Mouse (Mus musculus): ENCODE results near the gene Trim24. TPM values are rescaled to one million over a fixed set of nuclear protein-coding genes. Genes with fewer than 3 reads are reported as not detected.

Gene Trim24
- total RNA-seq, 1 experiment = 77.8 TPM

DNA sequence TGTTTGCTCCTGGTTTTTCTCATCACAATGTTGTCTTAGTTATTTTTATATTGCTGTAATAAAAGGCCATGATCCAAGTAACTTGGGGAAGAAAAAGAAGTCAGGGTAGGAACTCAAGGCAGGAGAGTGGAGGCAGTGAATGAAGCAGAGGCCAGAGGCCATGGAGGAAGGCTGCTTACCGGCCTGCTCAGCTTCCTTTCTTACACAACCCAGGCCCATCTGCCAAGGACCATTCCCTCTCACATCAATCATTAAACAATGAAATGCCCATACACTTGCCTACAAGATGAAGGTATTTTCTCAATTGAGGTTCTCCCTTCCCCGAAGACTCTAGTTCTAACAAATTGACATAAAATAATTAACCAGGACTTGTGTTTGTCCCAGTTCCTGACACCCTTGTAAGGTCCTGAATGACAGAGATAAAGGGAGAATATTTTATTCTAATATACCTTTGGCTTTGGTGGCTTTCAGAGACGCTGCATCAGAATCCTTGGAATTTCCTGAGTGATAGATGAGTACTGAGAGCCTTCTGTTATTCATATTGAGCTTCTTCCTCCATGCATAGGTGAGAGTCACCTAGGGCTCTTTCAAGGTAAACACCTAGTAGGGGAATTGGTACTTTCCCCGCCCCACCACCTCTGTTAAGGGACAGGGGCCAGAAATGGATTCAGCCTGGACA, 13.3 kb upstream of the Trim24 start:
- peaks cover 3 to 6% of the 10 kb centered on the region in 2 experiments; a peak in 3 of 4 replicates for H3K4me1 ChIP-seq (ENCODE audit: control insufficient read depth in 2 of 2, insufficient read depth in 2 of 2, low read length in 2 of 2, poor library complexity in 1 of 2)
- peak overlapping the region; percentile 40; the same call in 1 of the 2 replicates for H3K9ac ChIP-seq (ENCODE audit: insufficient read depth, low read depth, low read length, poor library complexity, severe bottlenecking)
- peak overlapping the region; percentile 97 for H3K27ac ChIP-seq (ENCODE audit: insufficient read depth, low read depth, low read length, poor library complexity, severe bottlenecking)
- no peak overlapping the region for H3K4me3 ChIP-seq (ENCODE audit: insufficient read depth in 1 of 2, low read depth in 1 of 2, low read length in 2 of 2, poor library complexity in 1 of 2, severe bottlenecking in 1 of 2)
- DNase-seq (ENCODE audit: low read depth, low spot score) = peak; percentile 58
- TF ChIP-seq MAFK (IDR thresholded peaks at IDR 0.05; ENCODE audit: insufficient read depth, low read depth, low read length) = no peak
- TF ChIP-seq ZC3H11A (IDR thresholded peaks at IDR 0.05; ENCODE audit: borderline replicate concordance, low read depth, low read length) = no peak
- peak; percentile 27; the same call in 1 of the 2 replicates for TF ChIP-seq CHD2 (IDR thresholded peaks at IDR 0.05; ENCODE audit: low read depth, low read length)
- no peak for TF ChIP-seq HCFC1 (IDR thresholded peaks at IDR 0.05; ENCODE audit: borderline replicate concordance, insufficient read depth, low read length)
- no peak for TF ChIP-seq ZNF384 (IDR thresholded peaks at IDR 0.05; ENCODE audit: low read depth, low read length)
- 0 out of 2 replicates have a peak, but pooled peaks cover 2% of the 10 kb centered on the region for H3K36me3 ChIP-seq (ENCODE audit: control insufficient read depth, insufficient read depth, low read length, poor library complexity, severe bottlenecking)
- in situ Hi-C loops (cut with MboI; ENCODE audit: low sequenced_read_pairs in 2 of 2, unreplicated experiment in 2 of 2) = no loop called here
- H3K9me3 ChIP-seq (ENCODE audit: control insufficient read depth, insufficient read depth, low read depth, low read length) = no peaks in the 10 kb centered on the region

DNA sequence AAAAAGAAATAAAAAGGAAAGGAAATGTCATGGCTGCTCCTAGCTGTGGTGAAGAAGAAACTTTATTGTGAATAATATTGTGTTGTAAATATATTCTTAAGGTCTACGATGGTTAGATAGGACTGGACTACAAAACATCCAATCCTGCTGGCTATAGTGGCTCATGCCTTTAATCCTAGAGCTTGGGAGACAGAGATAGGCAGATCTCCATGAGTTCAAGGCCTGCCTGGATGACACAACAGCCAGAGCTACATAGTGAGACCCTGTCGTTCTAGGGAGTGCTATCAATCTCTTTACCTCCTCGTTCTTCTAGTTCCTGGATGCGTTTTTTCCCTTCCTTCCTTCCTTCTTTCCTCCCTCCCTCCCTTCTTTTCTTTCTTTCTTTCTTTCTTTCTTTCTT, 12.5 kb upstream of the Trim24 start:
- TF ChIP-seq ZNF384 (IDR thresholded peaks at IDR 0.05; ENCODE audit: low read depth, low read length) (no peak), HCFC1 (IDR thresholded peaks at IDR 0.05; ENCODE audit: borderline replicate concordance, insufficient read depth, low read length) (no peak), MAFK (IDR thresholded peaks at IDR 0.05; ENCODE audit: insufficient read depth, low read depth, low read length) (no peak), ZC3H11A (IDR thresholded peaks at IDR 0.05; ENCODE audit: borderline replicate concordance, low read depth, low read length) (no peak), CHD2 (IDR thresholded peaks at IDR 0.05; ENCODE audit: low read depth, low read length) (no peak)
- Histone ChIP-seq H3K9ac (ENCODE audit: insufficient read depth, low read depth, low read length, poor library complexity, severe bottlenecking) (no peak overlapping the region), H3K36me3 (ENCODE audit: control insufficient read depth, insufficient read depth, low read length, poor library complexity, severe bottlenecking) (0 out of 2 replicates have a peak, but pooled peaks cover 2% of the 10 kb centered on the region), H3K4me1 (ENCODE audit: control insufficient read depth in 2 of 2, insufficient read depth in 2 of 2, low read length in 2 of 2, poor library complexity in 1 of 2) (peaks cover 3 to 6% of the 10 kb centered on the region in 2 experiments; a peak in 3 of 4 replicates), H3K9me3 (ENCODE audit: control insufficient read depth, insufficient read depth, low read depth, low read length) (no peaks in the 10 kb centered on the region), H3K4me3 (ENCODE audit: insufficient read depth in 1 of 2, low read depth in 1 of 2, low read length in 2 of 2, poor library complexity in 1 of 2, severe bottlenecking in 1 of 2) (no peak overlapping the region), H3K27ac (ENCODE audit: insufficient read depth, low read depth, low read length, poor library complexity, severe bottlenecking) (peak overlapping the region; percentile 97)
- no peak for DNase-seq (ENCODE audit: low read depth, low spot score)
- in situ Hi-C loops (cut with MboI; ENCODE audit: low sequenced_read_pairs in 2 of 2, unreplicated experiment in 2 of 2) = no loop called here

DNA sequence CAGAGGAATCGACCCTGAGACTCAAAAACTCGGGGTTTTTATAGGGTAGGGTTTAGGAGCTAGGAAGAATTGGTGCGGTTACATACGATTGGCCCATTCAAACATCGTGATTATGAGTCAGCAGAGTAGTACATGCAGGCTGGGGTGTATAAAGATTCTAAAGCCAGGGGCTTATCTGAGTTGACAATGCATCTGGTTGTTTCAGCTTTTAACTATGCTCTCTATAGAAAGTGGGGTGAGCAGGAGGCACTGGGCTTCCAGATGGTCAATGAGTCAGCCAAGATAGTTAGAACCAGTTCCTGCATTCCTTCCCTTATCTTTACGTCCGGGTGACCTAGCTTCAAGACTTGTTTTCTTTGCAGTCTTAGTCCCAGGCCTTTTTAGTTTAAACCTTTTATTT, 7.7 kb upstream of the Trim24 start:
- H3K4me1 ChIP-seq (ENCODE audit: control insufficient read depth in 2 of 2, insufficient read depth in 2 of 2, low read length in 2 of 2, poor library complexity in 1 of 2) = peaks cover 2 to 6% of the 10 kb centered on the region in 2 experiments
- no peak for TF ChIP-seq ZNF384 (IDR thresholded peaks at IDR 0.05; ENCODE audit: low read depth, low read length)
- TF ChIP-seq ZC3H11A (IDR thresholded peaks at IDR 0.05; ENCODE audit: borderline replicate concordance, low read depth, low read length) = no peak
- TF ChIP-seq CHD2 (IDR thresholded peaks at IDR 0.05; ENCODE audit: low read depth, low read length) = no peak
- TF ChIP-seq HCFC1 (IDR thresholded peaks at IDR 0.05; ENCODE audit: borderline replicate concordance, insufficient read depth, low read length) = no peak
- no peak for TF ChIP-seq MAFK (IDR thresholded peaks at IDR 0.05; ENCODE audit: insufficient read depth, low read depth, low read length)
- H3K9me3 ChIP-seq (ENCODE audit: control insufficient read depth, insufficient read depth, low read depth, low read length) = no peaks in the 10 kb centered on the region
- no peak for DNase-seq (ENCODE audit: low read depth, low spot score)
- no peaks in the 10 kb centered on the region for H3K36me3 ChIP-seq (ENCODE audit: control insufficient read depth, insufficient read depth, low read length, poor library complexity, severe bottlenecking)
- H3K27ac ChIP-seq (ENCODE audit: insufficient read depth, low read depth, low read length, poor library complexity, severe bottlenecking) = no peak overlapping the region; the same call in 1 of the 2 replicates
- H3K9ac ChIP-seq (ENCODE audit: insufficient read depth, low read depth, low read length, poor library complexity, severe bottlenecking) = no peak overlapping the region
- in situ Hi-C loops (cut with MboI; ENCODE audit: low sequenced_read_pairs in 2 of 2, unreplicated experiment in 2 of 2) = no loop called here
- no peak overlapping the region for H3K4me3 ChIP-seq (ENCODE audit: insufficient read depth in 1 of 2, low read depth in 1 of 2, low read length in 2 of 2, poor library complexity in 1 of 2, severe bottlenecking in 1 of 2)

DNA sequence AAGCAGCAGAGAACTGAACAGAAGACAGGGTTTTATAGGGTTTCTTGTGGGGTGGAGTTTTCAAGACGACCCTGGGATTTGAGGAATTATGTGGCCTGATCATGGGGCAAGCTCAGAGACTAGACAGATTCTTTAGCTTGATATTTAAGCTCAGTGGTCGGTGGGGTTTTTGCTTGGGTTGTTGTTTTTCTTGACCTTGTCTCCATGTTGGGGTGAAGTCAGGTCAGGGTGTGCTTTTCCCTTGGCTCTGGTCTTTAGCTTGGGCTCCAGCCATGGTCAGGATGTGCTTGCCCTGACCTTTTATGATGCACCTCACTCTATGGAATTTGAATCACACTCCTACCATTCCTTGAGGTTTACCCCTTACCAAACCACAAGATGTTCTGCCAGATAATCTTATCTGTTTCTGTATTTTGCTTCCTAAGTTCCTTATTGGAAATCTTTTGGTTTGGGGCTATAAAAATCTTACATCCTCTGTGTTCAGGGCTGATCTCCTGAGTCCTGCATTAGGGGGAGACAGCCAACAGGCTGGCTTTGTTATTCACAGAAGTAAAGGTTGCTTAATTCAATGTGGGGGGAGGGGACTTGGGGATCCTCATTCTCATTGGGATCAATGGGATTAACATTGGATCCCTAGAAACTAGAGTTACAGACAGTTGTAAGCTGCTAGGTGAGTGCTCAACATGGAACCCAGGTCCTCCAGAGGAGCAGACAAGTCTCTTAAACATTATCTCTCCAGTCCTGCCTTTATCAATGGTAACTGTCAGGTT, 6.5 kb upstream of the Trim24 start:
- peaks cover 0 to 5% of the 10 kb centered on the region in 2 experiments; a peak in 2 of 4 replicates for H3K4me1 ChIP-seq (ENCODE audit: control insufficient read depth in 2 of 2, insufficient read depth in 2 of 2, low read length in 2 of 2, poor library complexity in 1 of 2)
- no peaks in the 10 kb centered on the region for H3K9me3 ChIP-seq (ENCODE audit: control insufficient read depth, insufficient read depth, low read depth, low read length)
- no peaks in the 10 kb centered on the region for H3K36me3 ChIP-seq (ENCODE audit: control insufficient read depth, insufficient read depth, low read length, poor library complexity, severe bottlenecking)
- no peak overlapping the region for H3K4me3 ChIP-seq (ENCODE audit: insufficient read depth in 1 of 2, low read depth in 1 of 2, low read length in 2 of 2, poor library complexity in 1 of 2, severe bottlenecking in 1 of 2)
- H3K27ac ChIP-seq (ENCODE audit: insufficient read depth, low read depth, low read length, poor library complexity, severe bottlenecking) = peak overlapping the region; percentile 78
- no peak for DNase-seq (ENCODE audit: low read depth, low spot score)
- no peak overlapping the region for H3K9ac ChIP-seq (ENCODE audit: insufficient read depth, low read depth, low read length, poor library complexity, severe bottlenecking)
- in situ Hi-C loops (cut with MboI; ENCODE audit: low sequenced_read_pairs in 2 of 2, unreplicated experiment in 2 of 2) = no loop called here
- TF ChIP-seq MAFK (IDR thresholded peaks at IDR 0.05; ENCODE audit: insufficient read depth, low read depth, low read length) (no peak), HCFC1 (IDR thresholded peaks at IDR 0.05; ENCODE audit: borderline replicate concordance, insufficient read depth, low read length) (peak; percentile 33; the same call in 1 of the 2 replicates)

Measured in ES-E14 (cell line).